Mouse (Mus musculus): ENCODE data around the gene Mnx1.

Gene Mnx1

GRCm38 (mm10) chr5:29478208-29479197 lies at the start of gene Mnx1:
Gene Mnx1 (minus strand): TSS chr5:29478470.
- no peak for ATAC-seq (ENCODE audit: low TSS enrichment)

GRCm38 (mm10) chr5:29516432-29516831 lies 38.2 kb upstream of the Mnx1 start:
- ATAC-seq (ENCODE audit: low TSS enrichment) = no peak

GRCm38 (mm10) chr5:29515888-29516287 lies 37.6 kb upstream of the Mnx1 start:
- ATAC-seq (ENCODE audit: low TSS enrichment) = no peak

GRCm38 (mm10) chr5:29507013-29507412 lies 28.7 kb upstream of the Mnx1 start:
- no peak for ATAC-seq (ENCODE audit: low TSS enrichment)

- ATAC-seq (ENCODE audit: low TSS enrichment) = no peak
Observed at GRCm38 (mm10) chr5:29487321-29487720, 9.1 kb upstream of the Mnx1 start.

GRCm38 (mm10) chr5:29485941-29486320 lies 7.7 kb upstream of the Mnx1 start:
- ATAC-seq (ENCODE audit: low TSS enrichment) = no peak

- ATAC-seq (ENCODE audit: low TSS enrichment) = no peak
Observed at GRCm38 (mm10) chr5:29484965-29485940, 7.0 kb upstream of the Mnx1 start.

GRCm38 (mm10) chr5:29483801-29484200 lies 5.5 kb upstream of the Mnx1 start:
- ATAC-seq (ENCODE audit: low TSS enrichment) = no peak

- ATAC-seq (ENCODE audit: low TSS enrichment) = no peak
Observed at GRCm38 (mm10) chr5:29479198-29479593, 926 bp upstream of the Mnx1 start.

GRCm38 (mm10) chr5:29477474-29478207 lies 629 bp downstream of the Mnx1 start:
- no peak for ATAC-seq (ENCODE audit: low TSS enrichment)

- ATAC-seq (ENCODE audit: low TSS enrichment) = no peak
Observed at GRCm38 (mm10) chr5:29476021-29476420, 2.2 kb downstream of the Mnx1 start.

GRCm38 (mm10) chr5:29475556-29475955 lies 2.7 kb downstream of the Mnx1 start:
- ATAC-seq (ENCODE audit: low TSS enrichment) = no peak

GRCm38 (mm10) chr5:29475041-29475440 lies 3.2 kb downstream of the Mnx1 start:
- no peak for ATAC-seq (ENCODE audit: low TSS enrichment)

- no peak for ATAC-seq (ENCODE audit: low TSS enrichment)
Observed at GRCm38 (mm10) chr5:29474246-29474960, 3.9 kb downstream of the Mnx1 start.

- no peak for ATAC-seq (ENCODE audit: low TSS enrichment)
Observed at GRCm38 (mm10) chr5:29473551-29474245, 4.6 kb downstream of the Mnx1 start.

- no peak for ATAC-seq (ENCODE audit: low TSS enrichment)
Observed at GRCm38 (mm10) chr5:29471855-29472665, 6.2 kb downstream of the Mnx1 start.

GRCm38 (mm10) chr5:29471396-29471795 lies 6.9 kb downstream of the Mnx1 start:
- no peak for ATAC-seq (ENCODE audit: low TSS enrichment)

- no peak for ATAC-seq (ENCODE audit: low TSS enrichment)
Observed at GRCm38 (mm10) chr5:29470851-29471394, 7.3 kb downstream of the Mnx1 start.

GRCm38 (mm10) chr5:29470271-29470670 lies 8.0 kb downstream of the Mnx1 start:
- no peak for ATAC-seq (ENCODE audit: low TSS enrichment)
